Mouse (Mus musculus): Measurements from ENCODE around the gene Spsb4. TPM values are rescaled to one million over a fixed set of nuclear protein-coding genes. Genes with fewer than 3 reads are reported as not detected.

Gene Spsb4
- total RNA-seq, 2 experiments from 2014 or later: 20.2 to 20.6 TPM

DNA sequence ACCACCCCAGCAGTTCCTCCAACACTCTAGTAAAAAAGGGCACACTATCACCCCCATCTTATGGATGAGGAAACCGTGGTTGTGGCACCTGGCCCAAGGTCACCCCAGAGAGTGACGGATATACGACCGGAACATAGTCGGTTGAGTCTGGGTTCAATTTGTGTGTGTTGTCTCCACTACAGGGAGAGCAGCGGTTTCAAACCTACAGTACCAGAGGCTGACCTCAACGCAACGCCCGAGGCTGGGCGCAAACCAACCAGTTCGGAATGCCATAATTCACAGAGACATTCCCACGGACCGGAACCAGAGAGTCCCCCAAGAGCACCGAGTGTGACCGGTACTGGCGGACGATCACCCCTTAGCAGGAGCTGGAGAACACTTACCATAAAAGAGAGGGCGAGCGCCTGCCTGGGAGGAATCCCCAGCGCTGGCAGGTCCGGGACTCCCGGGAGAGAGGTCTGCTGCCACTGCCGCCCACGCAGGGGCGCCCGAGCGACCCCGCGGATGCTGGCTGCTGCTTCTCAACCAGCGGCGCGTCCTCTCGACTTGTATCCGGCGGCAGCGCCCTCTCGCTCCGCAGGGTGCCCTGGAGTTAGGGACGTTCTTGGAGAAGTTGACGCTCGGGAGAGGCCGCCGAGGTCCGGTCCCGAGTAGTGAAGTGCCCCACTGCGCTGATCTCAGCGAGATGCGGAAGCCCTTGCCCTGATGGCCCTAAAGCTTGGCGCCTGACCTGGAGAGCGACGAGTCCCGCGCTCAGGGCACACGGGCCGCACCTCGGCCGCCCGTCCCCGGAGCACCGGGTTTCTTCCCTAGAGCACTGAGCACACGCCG is 617 bp downstream of the Spsb4 start:
- intact Hi-C loops (cut with DNase I): loop anchor here (5.0 kb wide), 3 partner anchors 49 to 96 kb away; no protein-coding TSS in a partner anchor
- peak; percentile 84 for DNase-seq

DNA sequence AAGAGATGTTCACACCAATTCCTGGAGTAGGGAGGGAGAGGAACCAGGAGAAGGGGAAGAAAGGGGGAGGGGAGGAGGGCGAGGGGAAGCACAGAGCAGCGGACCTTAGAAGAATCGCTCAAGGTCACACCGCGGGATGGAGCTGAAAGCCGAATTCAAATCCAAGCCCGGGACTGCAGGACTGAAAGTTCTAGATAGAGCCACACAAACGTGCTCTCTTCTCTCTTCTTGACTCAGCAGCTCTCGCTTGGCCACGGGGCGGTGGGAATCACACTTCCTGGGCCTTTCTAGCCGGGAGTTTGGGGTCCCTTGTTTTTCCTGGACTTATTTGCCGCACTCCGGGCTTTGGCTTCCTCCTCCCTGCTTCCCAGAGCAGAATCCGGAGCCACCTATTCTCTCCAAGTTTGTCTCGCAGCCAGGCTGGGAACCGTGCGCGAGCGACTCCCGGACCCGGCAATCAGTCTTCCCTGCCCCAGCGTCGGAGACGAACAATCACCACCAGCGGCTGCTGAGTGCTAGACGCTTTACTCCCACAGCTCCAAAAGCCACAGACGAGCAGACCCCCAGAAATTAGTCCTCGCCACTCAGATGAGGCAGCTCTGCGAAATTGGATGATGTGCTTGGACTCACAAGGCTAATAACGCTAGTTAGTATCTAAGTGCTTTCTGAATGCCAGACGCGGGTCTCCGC is 1.4 kb downstream of the Spsb4 start:
- peak; percentile 40 for DNase-seq
- intact Hi-C loops (cut with DNase I): loop anchor here (5.0 kb wide), 3 partner anchors 50 to 95 kb away; no protein-coding TSS in a partner anchor

- intact Hi-C loops (cut with DNase I): loop anchor here (5.0 kb wide), 3 partner anchors 52 to 93 kb away; no protein-coding TSS in a partner anchor
- DNase-seq: peak; percentile 79
Observed at GRCm38 (mm10) chr9:97015751-97016150, 2.9 kb downstream of the Spsb4 start.

DNA sequence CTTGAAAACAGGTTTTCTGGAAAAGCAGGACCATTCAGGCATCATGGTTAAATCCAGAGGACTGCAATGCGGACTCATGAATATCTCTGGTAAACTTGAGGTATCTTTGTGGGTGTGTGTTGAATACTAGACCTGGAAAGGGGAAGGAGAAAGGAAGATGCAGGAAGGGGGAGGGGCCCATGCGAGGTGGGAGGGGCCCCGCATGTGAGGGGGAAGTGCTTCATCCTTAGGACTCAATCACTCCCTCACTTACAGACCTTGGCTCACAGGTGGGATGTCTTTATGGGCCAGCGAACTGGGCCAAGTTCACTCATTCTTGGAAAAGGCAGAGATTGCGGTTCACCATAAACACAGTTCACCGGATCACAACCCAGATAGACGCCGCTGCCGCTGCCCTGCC is 4.9 kb downstream of the Spsb4 start:
- no peak for DNase-seq
- intact Hi-C loops (cut with DNase I): no loop called here

- DNase-seq: peak; percentile 28
- intact Hi-C loops (cut with DNase I): no loop called here
Observed at GRCm38 (mm10) chr9:97013153-97013552, 5.5 kb downstream of the Spsb4 start.

GRCm38 (mm10) chr9:97011454-97012195 is 7.0 kb downstream of the Spsb4 start:
- intact Hi-C loops (cut with DNase I): no loop called here

GRCm38 (mm10) chr9:97010447-97010846 is 8.2 kb downstream of the Spsb4 start:
- intact Hi-C loops (cut with DNase I): no loop called here
- no peak for DNase-seq

More at GRCm38 (mm10) chr9:97011454-97012195, 7.0 kb downstream of the Spsb4 start:
- DNase-seq: peak; percentile 83

GRCm38 (mm10) chr9:97004726-97005125 is 13.9 kb downstream of the Spsb4 start:
- intact Hi-C loops (cut with DNase I): no loop called here
- DNase-seq: no peak

DNA sequence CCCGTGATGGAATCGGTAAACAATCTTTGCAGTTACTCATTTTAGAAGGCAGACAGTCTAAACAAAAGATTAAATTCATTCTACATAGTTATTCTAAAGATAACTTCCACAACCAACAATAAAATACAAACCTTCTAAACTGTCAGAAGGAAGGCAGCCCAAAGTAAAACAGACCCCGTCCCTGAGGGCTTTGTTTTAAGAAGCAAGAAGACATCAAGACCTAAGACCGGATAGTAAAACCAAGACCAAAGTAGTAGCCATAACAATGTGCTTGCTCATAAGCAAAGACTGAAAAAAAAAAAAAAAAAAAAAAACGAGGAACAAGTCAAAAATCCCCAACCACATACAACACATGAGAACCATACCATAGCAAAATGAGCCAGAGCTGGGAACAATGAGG is 15.5 kb downstream of the Spsb4 start:
- intact Hi-C loops (cut with DNase I): loop anchor here (2.0 kb wide), 1 partner anchor 42 kb away; no protein-coding TSS in a partner anchor
- no peak for DNase-seq

GRCm38 (mm10) chr9:97002654-97003053 is 16.0 kb downstream of the Spsb4 start:
- intact Hi-C loops (cut with DNase I): loop anchor here (2.0 kb wide), 1 partner anchor 42 kb away; no protein-coding TSS in a partner anchor

DNA sequence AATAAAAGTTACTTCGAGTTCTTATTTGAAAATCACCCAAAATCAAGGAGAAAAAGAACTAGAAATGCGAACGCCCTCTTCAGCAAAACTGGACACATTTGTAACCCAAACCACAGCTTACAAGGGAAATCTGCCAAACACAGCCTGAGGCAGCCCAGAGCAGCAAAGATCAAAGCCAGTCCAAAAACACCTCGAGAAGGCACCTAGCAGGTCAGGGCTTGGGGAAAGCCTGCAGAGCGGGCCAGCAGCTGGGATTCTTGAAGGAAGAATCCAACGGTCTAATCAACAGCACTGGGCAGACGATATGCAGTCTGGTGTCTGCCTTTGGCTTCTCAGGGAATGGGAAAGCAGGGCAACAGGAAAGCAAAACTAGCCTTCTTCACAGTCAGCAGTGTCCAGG is 16.6 kb downstream of the Spsb4 start:
- intact Hi-C loops (cut with DNase I): loop anchor here (2.0 kb wide), 1 partner anchor 41 kb away; no protein-coding TSS in a partner anchor
- no peak for DNase-seq

More at GRCm38 (mm10) chr9:97002654-97003053, 16.0 kb downstream of the Spsb4 start:
- no peak for DNase-seq

GRCm38 (mm10) chr9:97001458-97001857 is 17.2 kb downstream of the Spsb4 start:
- intact Hi-C loops (cut with DNase I): no loop called here
- DNase-seq: no peak

- intact Hi-C loops (cut with DNase I): no loop called here
- no peak for DNase-seq
Observed at GRCm38 (mm10) chr9:96995717-96996116, 22.9 kb downstream of the Spsb4 start.

DNA sequence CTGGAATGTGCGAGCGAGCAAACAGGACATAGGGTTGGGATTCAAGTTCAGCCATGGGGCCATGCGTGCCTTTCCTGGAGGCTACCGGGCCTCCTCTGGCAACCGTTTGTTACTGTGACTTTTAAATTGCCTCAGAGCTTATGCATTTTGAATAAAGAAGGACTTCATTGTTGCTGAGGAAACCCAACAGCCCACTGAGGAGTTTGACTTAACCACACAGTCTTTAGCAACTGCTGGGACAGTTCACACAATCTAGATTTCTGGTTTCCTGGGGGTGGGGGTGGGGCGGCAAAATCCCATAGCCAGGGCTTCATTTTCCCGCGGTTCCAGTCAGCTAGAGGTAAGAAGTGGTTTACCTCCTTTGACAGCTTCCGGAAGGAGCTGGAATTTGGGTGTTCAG is 23.9 kb downstream of the Spsb4 start:
- intact Hi-C loops (cut with DNase I): no loop called here
- DNase-seq: no peak

DNA sequence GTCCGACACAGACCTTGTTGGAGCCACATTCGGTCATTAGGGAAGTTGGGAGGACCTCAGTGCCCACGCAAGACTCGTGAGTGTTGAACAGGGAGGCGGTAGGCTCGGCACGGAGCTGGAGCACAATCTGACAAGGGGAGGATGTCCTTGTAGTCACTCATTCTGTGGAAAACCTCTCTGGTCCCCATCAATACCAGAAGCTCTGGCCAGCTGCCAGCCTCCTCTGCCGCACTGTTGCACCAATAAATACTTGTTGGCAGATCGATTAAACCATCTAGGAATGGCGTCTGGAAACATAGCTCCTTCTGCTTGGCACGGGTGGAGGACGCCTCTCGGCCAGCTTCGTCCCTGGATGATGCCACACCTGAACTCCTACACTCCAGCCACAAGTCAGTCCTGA is 27.5 kb downstream of the Spsb4 start:
- DNase-seq: no peak
- intact Hi-C loops (cut with DNase I): no loop called here

- intact Hi-C loops (cut with DNase I): no loop called here
- DNase-seq: no peak
Observed at GRCm38 (mm10) chr9:96989389-96989990, 29.2 kb downstream of the Spsb4 start.

DNA sequence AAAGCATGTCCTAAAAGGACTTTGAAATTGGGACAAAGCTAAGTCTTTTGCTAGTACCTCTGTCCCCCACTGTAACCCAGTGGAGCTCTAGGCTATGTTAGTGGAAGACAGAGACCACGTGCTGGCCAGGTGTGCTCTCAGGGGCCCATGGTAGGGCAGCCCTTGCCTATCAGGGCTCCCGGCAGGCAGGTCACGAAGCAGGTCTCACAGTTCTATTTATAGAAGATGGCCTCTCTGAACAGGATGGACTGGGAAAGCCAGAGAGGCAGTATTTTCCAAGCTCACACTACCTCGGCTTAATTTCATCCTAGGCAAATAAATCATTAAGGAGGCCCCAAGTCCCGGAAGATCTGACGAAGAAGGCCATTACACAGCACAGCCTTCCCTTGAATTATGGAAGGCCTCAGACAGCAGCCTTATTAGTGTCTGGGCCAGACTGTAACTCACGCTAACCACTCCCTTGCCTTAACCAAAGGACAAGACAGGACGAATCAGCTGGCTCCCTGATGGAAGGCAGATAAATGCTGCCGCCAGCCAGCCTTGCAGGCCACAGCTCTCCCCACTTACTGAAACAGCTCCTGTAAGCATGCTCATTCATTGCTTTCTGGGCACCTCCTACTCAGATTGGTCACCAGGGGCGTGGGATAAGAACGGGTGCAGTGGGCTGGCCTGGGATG is 31.7 kb downstream of the Spsb4 start:
- no peak for DNase-seq
- intact Hi-C loops (cut with DNase I): no loop called here

GRCm38 (mm10) chr9:96984034-96984433 is 34.6 kb downstream of the Spsb4 start:
- no peak for DNase-seq
- intact Hi-C loops (cut with DNase I): no loop called here

DNA sequence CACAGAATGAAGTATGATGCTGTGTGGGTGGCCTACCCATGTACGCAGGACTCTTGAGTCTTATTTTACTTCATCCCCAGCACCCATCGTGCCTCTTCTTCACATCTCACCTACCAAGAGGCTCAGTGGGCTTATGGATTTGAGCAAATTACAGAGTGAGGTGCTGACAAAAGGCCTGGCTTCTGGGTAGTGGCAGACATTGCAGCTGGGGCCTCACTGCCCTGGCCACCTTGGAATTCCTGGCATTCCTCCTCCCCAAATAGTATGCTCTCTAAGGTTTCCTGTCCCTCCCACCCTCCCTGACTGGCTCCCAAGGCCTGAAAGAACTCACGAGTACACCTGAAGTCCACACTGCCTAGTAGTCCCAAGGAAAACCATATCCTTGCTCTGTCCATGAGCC is 35.7 kb downstream of the Spsb4 start:
- DNase-seq: no peak
- intact Hi-C loops (cut with DNase I): no loop called here

DNA sequence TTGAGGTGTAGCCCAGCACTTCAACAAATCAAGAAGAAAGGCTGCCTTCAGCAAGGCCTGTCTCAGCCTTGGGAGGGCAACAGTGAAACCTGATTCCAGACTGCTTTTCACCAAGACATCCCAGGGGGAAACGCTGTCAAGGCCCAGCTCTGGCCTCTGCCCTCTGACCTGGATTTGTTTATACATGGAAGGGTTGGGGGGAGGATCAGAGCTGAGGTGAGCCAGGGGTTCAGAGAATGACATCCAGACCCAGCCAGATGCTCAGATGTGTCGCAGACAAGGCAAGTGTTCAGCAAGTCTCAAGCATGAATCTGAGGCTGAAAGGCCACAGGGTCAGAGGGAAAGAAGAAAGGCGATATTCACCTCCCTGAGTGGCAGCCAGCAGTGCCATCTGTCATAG is 36.3 kb downstream of the Spsb4 start:
- no peak for DNase-seq
- intact Hi-C loops (cut with DNase I): no loop called here
